Mouse (Mus musculus) ES-Bruce4 (cell line): Measurements from ENCODE around the gene Hoxc10. TPM values are rescaled to one million over a fixed set of nuclear protein-coding genes. Genes with fewer than 3 reads are reported as not detected.

Source experiments
- H3K27ac ChIP-seq: 2 replicates; pipeline ENCODE4 v1.5.1; 2012; ENCODE audit warnings: low read length, inconsistent platforms; ENCODE audit not compliant: insufficient read depth
- H3K27me3 ChIP-seq: 2 replicates; pipeline ENCODE4 v1.6.1; 2012; ENCODE audit warnings: mild to moderate bottlenecking, low read length, inconsistent platforms; ENCODE audit not compliant: control insufficient read depth, poor library complexity, insufficient read depth, severe bottlenecking
- H3K36me3 ChIP-seq: 2 replicates; pipeline ENCODE4 v1.6.1; 2012; ENCODE audit warnings: inconsistent platforms, mild to moderate bottlenecking, low read length, moderate library complexity; ENCODE audit not compliant: control insufficient read depth, poor library complexity, insufficient read depth, severe bottlenecking
- H3K4me1 ChIP-seq: one replicate; pipeline ENCODE4 v1.8.1; 2011; ENCODE audit warnings: low read length; ENCODE audit not compliant: control insufficient read depth, insufficient read depth
- H3K4me3 ChIP-seq: 2 replicates; pipeline ENCODE4 v1.5.1; 2011; ENCODE audit warnings: low read depth, mild to moderate bottlenecking, low read length
- H3K9ac ChIP-seq: 2 replicates; pipeline ENCODE4 v1.6.1; 2012; ENCODE audit warnings: low read depth, mild to moderate bottlenecking, inconsistent platforms; ENCODE audit not compliant: poor library complexity, severe bottlenecking
- H3K9me3 ChIP-seq: replicated peaks from 2 replicates; pipeline ENCODE4 v1.6.1; 2012; ENCODE audit warnings: mild to moderate bottlenecking, low read length, inconsistent platforms; ENCODE audit not compliant: control insufficient read depth, poor library complexity, insufficient read depth, severe bottlenecking
- CTCF ChIP-seq: IDR thresholded peaks from one replicate; pipeline ENCODE4 v1.8.1; 2011; ENCODE audit warnings: low read depth, low read length
- EP300 ChIP-seq: IDR thresholded peaks from 2 replicates; pipeline ENCODE4 v1.6.1; 2011; ENCODE audit warnings: low read depth, low read length; ENCODE audit not compliant: insufficient read depth
- POLR2A ChIP-seq: IDR thresholded peaks from one replicate; pipeline ENCODE4 v1.8.1; 2011; ENCODE audit warnings: low read length; ENCODE audit not compliant: insufficient read depth
- polyA plus RNA-seq: library from polyadenylated mRNA; stranded (reverse); fragments of >200 nt; gene quantifications from 2 replicates; pipeline ENCODE4 v1.2.4, GENCODE M21; 2011; ENCODE audit warnings: low read depth; ENCODE audit not compliant: missing spikeins, insufficient read depth, insufficient read length

Hoxc10 gene
- polyA plus RNA-seq, 1 experiment: not detected

DNA sequence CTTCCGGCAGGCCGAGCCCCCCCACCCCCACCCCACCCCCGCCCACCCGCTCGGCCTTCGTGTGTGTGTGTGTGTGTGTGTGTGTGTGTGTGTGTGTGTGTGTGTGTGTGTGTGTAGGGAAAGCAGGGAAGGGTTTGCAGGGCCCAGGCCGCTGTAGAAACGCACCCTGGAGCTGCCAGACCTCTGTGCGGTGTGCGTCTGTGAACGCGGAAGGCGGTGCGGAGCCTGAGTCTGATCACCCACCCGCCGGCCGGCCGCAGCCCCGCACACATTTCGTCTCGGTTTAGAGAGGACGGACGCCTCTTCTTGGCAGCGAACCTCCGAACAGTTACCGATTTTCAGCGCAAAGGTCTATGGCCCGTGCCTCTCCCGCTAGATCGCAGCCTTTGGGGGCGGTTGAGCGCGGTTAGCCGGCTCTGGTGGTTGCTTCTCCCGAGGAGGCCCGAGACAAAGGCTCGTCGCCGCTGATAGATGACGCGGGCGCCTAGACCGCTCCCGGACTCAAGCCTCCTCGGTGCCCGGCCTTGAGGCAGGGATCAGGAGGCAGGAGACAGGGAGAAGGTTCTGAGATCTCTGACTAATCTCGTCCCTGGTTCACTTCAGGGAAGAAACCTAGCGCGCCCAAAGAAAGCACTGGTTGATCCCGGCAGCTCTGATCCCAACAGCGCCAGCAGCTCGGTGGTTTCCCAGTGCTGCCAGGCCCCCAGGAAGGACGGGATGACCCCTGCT lies 23.7 kb upstream of the Hoxc10 start:
- no peaks in the 10 kb centered on the region for H3K9me3 ChIP-seq
- H3K36me3 ChIP-seq: no peaks in the 10 kb centered on the region
- H3K4me3 ChIP-seq: peak overlapping the region; percentile 20
- TF ChIP-seq POLR2A: no peak
- peak; percentile 52 for TF ChIP-seq CTCF
- H3K27ac ChIP-seq: no peak overlapping the region
- H3K9ac ChIP-seq: peak overlapping the region; percentile 13; the same call in 1 of the 2 replicates
- H3K27me3 ChIP-seq: peaks cover 25% of the 10 kb centered on the region
- H3K4me1 ChIP-seq: peaks cover 2% of the 10 kb centered on the region

DNA sequence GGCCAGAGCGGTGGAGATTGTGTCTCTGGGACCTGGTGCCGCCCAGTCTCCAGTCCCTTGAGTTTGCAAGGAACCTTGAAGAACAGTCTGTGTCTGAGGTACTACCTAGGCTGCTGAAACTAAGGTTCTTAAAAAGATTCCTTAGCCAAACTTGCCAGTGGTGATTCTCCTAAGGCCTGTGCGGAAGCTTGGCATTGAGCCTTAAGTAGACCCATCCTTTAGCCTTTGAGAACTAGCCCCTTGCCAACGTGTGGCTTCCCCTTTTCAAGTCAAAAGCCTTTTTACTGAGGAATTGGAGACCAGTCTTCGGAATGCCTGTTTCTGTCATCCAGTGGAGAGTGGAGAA lies 23.2 kb upstream of the Hoxc10 start:
- Histone ChIP-seq H3K27ac (no peak overlapping the region), H3K9ac (no peak overlapping the region), H3K9me3 (no peaks in the 10 kb centered on the region), H3K36me3 (no peaks in the 10 kb centered on the region), H3K27me3 (peaks cover 25% of the 10 kb centered on the region), H3K4me1 (peaks cover 2% of the 10 kb centered on the region), H3K4me3 (no peak overlapping the region)
- no peak for TF ChIP-seq POLR2A
- no peak for TF ChIP-seq EP300
- no peak for TF ChIP-seq CTCF

DNA sequence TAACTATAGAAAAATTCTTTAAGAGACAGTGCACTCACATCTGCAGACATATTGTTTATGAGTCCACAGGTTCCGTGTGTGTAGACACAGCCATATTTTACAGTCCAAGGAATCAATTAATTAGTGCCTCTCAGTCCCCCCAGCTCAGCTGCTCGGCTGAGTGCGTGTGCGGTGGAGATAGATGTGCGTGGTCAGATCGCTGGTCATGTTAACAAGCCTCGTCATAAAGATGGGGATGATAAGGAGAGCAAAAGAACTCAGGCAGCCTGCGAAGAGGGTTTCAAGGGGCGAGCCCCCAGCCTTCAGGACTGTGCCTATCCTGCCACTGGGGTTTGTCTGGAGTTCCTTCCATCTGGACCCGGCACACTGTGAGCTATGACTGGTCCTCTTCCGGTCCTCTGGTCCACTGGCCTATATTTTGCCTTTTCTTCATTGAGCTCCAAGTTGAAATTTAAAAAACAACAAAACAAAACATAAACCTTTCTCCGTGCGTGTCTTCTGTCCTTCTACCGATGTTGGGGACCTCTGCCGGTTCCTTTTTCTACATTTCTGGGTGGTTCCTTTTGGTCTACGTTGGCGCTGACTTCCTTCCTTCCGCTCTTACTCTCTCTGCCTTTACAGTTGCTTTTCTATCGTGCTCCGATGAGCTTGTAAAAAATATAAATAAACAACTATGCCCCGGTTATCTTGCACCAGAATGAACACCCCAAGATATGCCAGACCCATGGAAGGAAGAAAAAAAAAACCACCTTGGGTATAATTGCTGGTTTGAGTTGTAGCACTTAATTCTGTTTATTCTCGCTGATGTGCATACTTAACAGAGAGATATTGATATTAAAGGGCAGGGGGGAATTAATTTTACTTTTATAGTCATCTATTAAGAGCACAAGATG lies 21.2 kb upstream of the Hoxc10 start:
- no peak overlapping the region for H3K27ac ChIP-seq
- TF ChIP-seq EP300 (no peak), CTCF (no peak), POLR2A (no peak)
- no peaks in the 10 kb centered on the region for H3K4me1 ChIP-seq
- H3K9me3 ChIP-seq: no peaks in the 10 kb centered on the region
- no peak overlapping the region for H3K9ac ChIP-seq
- H3K27me3 ChIP-seq: peaks cover 26% of the 10 kb centered on the region
- no peaks in the 10 kb centered on the region for H3K36me3 ChIP-seq
- H3K4me3 ChIP-seq: no peak overlapping the region

DNA sequence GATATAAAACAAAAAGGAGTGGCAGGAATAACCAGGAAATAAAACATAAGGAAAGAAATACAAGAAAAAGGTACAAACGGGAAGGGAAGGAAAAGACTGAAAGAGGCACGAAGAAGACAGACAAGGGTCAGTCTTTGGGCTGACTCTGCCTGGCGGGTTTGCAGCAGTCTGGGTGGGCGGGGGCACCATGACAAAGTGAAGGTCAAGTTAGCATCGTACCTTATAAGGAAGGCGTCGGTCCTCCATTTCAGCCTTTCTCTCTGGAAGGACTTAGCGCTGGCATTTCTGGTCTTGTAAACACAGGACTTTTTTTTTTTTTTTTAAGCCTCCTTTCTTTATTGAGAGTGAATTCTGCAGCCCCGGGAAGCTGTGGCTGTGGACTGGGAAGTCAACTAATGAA lies 19.3 kb upstream of the Hoxc10 start:
- Histone ChIP-seq H3K4me3 (no peak overlapping the region), H3K36me3 (no peaks in the 10 kb centered on the region), H3K9ac (no peak overlapping the region), H3K27me3 (peaks cover 31% of the 10 kb centered on the region), H3K27ac (no peak overlapping the region), H3K4me1 (no peaks in the 10 kb centered on the region), H3K9me3 (no peaks in the 10 kb centered on the region)
- TF ChIP-seq EP300 (no peak), POLR2A (no peak), CTCF (no peak)

DNA sequence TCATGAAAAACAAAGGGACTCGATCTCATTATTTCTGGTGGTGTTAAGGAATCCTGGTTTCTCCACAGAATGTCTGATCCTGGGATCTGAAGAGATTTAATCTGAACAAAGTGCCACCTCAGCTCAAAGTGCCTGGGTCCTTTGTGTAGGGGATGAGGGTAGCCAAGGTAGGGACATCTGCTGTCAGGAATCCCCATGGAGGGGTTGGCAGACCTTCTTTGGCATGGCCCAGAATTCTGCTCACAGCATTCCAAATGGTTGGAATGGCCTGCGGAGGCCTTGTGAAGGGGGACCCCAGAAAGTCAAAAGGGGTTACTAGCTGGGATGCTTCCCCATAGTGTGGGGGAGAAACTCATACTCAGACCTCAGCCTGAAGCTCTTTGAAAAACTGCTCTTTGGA lies 17.8 kb upstream of the Hoxc10 start:
- H3K27ac ChIP-seq: no peak overlapping the region
- H3K4me3 ChIP-seq: no peak overlapping the region
- peaks cover 46% of the 10 kb centered on the region for H3K27me3 ChIP-seq
- TF ChIP-seq POLR2A (no peak), CTCF (no peak), EP300 (no peak)
- H3K9me3 ChIP-seq: no peaks in the 10 kb centered on the region
- H3K9ac ChIP-seq: no peak overlapping the region
- H3K4me1 ChIP-seq: no peaks in the 10 kb centered on the region
- no peaks in the 10 kb centered on the region for H3K36me3 ChIP-seq

DNA sequence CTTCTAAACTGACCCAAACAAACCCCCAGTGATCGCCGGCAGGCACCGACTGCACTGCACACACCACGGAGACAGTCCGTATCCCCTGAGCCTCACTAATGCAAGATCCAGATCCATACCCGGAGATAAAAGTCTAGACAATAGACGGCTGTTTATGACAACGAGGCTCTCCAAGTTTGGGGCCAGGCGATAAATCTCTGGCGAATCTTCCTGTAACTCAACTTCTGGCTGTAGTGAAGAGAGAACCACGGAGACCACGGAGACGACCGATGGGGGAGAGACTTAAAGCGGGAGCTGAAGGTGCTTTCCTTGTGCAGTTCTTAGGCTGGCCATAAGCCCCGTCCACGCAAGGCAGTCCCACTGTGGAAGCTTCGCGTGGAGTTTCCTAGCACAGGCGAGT lies 16.9 kb upstream of the Hoxc10 start:
- Histone ChIP-seq H3K9ac (no peak overlapping the region), H3K27ac (no peak overlapping the region), H3K4me3 (no peak overlapping the region)

More for the DNA sequence above, 16.9 kb upstream of the Hoxc10 start:
- Histone ChIP-seq H3K36me3 (no peaks in the 10 kb centered on the region), H3K9me3 (no peaks in the 10 kb centered on the region), H3K27me3 (peaks cover 52% of the 10 kb centered on the region), H3K4me1 (no peaks in the 10 kb centered on the region)
- TF ChIP-seq CTCF (no peak), EP300 (no peak), POLR2A (no peak)
